Mouse (Mus musculus): ENCODE measurements around the gene Tdg.

DNA sequence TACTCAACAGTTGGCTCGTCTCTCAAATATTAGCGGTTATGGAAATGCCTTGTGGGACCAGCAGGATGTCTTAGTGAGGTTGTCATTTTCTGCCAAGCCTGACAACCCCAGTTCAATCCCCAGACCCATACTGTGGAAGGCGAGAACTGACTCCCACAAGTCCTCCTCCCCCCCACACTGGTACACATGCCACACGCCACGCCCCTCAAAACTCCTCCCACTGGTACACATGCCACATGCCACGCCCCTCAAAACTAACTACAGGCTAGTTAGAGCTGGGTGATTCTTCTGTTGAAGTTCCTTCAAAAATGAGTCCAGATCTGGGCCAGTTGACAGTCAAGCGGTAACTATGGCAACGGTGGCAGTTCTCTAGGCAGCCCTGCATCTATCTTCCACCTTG, 16.5 kb downstream of the Tdg start:
- TF ChIP-seq CTCF (IDR thresholded peaks at IDR 0.05; ENCODE audit: low read depth), result no peak
- no peak for TF ChIP-seq EP300 (IDR thresholded peaks at IDR 0.05; ENCODE audit: low read depth)
